Mouse (Mus musculus) megakaryocyte, embryonic 14.5 days (primary cell): ENCODE measurements at regions not wholly inside any gene's neighbourhood (a gene's known extent, or its start where the extent isn't known, plus 50 kb on each side); places are given as distances from the start of the nearest gene placed in this dataset.

ENCODE experiments used
- H3K27me3 ChIP-seq: replicated peaks from 2 replicates; pipeline ENCODE3; 2012; ENCODE audit warnings: inconsistent platforms
- H3K36me3 ChIP-seq: replicated peaks from 2 replicates; pipeline ENCODE3; 2012; ENCODE audit warnings: low read length, inconsistent platforms, mixed read lengths
- H3K4me1 ChIP-seq: 2 replicates; pipeline ENCODE4 v1.6.1; 2012; ENCODE audit warnings: inconsistent platforms
- H3K4me3 ChIP-seq: replicated peaks from 2 replicates; pipeline ENCODE3; 2012; ENCODE audit warnings: moderate library complexity, mild to moderate bottlenecking, inconsistent platforms
- H3K9me3 ChIP-seq: 2 replicates; pipeline ENCODE4 v1.6.1; 2012; ENCODE audit warnings: inconsistent platforms
- FLI1 ChIP-seq: IDR thresholded peaks from 2 replicates; pipeline ENCODE4 v1.6.1; 2012; ENCODE audit warnings: low read length, inconsistent platforms, mixed read lengths
- GATA1 ChIP-seq: IDR thresholded peaks from 3 replicates; pipeline ENCODE4 v1.6.1; 2012; ENCODE audit warnings: mixed read lengths, low read length, inconsistent platforms, borderline replicate concordance

DNA sequence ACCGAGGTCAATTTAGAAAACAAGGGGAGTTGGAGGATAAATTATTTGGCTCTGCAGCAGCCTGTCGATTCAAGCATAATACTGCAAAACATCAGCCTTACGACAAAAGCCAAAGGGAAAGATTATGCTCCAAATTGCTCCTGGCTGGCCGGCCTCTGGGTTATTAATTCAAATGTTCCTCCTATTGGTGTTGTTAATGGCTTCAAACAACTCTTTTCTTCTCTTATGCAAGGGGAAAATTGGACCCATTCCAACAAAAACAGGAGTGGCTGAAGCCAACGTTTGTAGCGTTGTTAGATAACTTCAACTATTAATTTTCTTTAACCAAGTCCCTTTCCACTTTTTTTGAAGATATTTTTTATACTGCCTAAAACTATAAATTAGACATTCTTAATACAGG lies 71.0 kb upstream of the Tab2 start:
- Histone ChIP-seq H3K27me3 (no peaks in the 10 kb centered on the region), H3K4me3 (no peak overlapping the region), H3K9me3 (no peaks in the 10 kb centered on the region), H3K36me3 (no peaks in the 10 kb centered on the region), H3K4me1 (peaks cover 61% of the 10 kb centered on the region)
- TF ChIP-seq FLI1, result no peak

DNA sequence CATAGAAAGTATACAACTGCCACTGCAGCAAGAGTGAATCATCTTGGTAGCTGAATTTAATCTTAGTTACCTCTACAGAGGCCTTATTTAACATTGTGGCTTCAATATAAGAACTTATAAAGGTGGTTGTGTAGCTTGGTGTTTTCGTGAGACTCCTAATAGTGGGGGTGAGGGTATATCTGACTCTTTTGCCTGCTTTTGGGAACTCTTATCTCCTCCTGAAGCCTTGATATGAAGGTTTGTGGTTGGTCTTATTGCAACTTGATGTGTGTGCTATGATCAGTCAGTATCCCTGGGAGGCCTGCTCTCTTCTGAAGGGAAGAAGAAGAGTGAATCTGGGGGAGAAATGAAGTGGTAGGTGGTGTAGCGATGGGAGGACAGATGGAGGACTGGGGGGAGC lies 67.7 kb upstream of the Tab2 start:
- H3K4me1 ChIP-seq, result peaks cover 67% of the 10 kb centered on the region
- no peaks in the 10 kb centered on the region for H3K36me3 ChIP-seq
- no peaks in the 10 kb centered on the region for H3K27me3 ChIP-seq
- H3K4me3 ChIP-seq, result no peak overlapping the region
- H3K9me3 ChIP-seq, result no peaks in the 10 kb centered on the region
- no peak for TF ChIP-seq FLI1
- no peak for TF ChIP-seq GATA1

DNA sequence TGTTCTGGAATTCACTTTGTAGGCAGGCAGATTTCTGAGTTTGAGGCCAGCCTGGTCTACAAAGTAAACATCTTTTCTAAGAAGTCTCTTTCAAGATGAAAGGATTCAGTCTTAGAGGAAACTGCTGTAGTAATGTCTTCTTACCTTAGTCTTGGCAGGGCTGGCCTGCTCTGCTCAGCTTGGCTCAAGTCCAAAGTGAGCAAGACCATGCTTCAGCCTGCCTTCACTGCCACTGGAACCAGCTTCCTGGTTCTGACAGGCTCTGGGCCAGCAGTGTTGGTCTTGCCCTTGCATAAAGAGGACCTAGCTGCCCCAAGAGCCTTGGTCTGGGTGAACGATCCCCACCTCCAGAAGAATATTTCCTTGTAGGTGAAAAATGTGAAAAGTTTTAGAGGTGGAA lies 65.9 kb upstream of the Tab2 start:
- no peaks in the 10 kb centered on the region for H3K36me3 ChIP-seq
- TF ChIP-seq GATA1 (no peak), FLI1 (no peak)

DNA sequence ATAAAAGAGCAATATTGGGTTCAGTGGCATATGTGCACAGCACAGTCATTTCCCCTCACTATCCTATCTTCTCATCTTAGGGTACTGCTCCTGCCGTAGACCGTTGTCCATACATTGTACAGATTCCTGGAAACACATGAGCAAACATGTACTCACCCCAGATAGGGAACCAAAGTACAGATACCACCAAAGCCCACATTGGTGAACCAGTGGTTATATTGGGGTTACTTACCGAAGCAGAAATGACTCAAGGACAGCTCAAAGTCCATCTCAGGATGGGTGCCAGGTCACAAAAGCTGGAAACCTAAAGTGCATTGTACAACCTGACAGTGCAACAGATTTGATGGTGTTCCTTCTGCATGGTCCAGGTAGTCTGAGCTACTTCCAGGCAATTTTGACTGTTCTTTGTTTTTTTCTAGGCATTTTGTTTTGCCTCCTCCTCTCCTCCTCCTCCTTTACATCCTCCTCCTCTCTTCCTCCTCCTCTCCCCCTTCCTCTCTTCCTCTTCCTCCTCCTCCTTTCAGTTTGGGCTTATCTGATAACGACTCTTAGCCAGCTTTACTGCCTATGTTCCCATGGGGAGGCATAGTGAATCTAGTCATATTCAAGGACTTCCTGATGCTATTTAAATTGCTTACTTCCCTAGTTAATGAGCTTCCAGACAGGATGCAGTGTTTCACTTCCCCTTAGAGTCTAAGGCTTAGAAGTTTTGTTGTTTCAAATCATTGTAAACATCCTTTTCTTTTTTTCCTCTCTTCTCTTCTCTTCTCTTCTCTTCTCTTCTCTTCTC lies 65.1 kb upstream of the Tab2 start:
- H3K36me3 ChIP-seq, result no peaks in the 10 kb centered on the region
- no peak for TF ChIP-seq FLI1
- no peak for TF ChIP-seq GATA1
- peaks cover 77% of the 10 kb centered on the region for H3K4me1 ChIP-seq
- H3K27me3 ChIP-seq, result no peaks in the 10 kb centered on the region
- no peaks in the 10 kb centered on the region for H3K9me3 ChIP-seq
- peak overlapping the region; percentile 44 for H3K4me3 ChIP-seq

More for the DNA sequence above, 65.9 kb upstream of the Tab2 start:
- H3K4me3 ChIP-seq, result no peak overlapping the region
- no peaks in the 10 kb centered on the region for H3K27me3 ChIP-seq
- no peaks in the 10 kb centered on the region for H3K9me3 ChIP-seq
- H3K4me1 ChIP-seq, result peaks cover 73% of the 10 kb centered on the region

DNA sequence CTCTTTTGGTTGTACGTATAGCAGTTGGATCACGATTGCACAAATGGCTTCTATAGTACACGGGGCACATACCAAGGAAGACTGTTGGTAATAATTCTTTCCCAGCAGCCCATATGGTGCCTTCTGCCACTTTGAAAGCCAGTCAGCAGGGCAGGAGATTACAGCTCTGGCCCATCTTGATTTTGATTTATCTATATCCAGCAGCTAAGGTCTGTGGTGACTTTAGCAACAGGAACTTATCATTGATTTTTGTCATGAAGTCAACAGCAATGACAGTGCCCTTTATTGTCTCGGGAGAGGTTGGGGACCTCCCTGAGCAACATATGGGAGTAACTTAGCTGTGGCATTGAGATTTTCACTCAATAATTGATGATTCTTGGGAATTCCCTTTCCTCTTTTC lies 64.1 kb upstream of the Tab2 start:
- Histone ChIP-seq H3K27me3 (no peaks in the 10 kb centered on the region), H3K9me3 (no peaks in the 10 kb centered on the region), H3K4me1 (peaks cover 79% of the 10 kb centered on the region), H3K36me3 (no peaks in the 10 kb centered on the region), H3K4me3 (no peak overlapping the region)
- TF ChIP-seq FLI1 (no peak), GATA1 (no peak)

DNA sequence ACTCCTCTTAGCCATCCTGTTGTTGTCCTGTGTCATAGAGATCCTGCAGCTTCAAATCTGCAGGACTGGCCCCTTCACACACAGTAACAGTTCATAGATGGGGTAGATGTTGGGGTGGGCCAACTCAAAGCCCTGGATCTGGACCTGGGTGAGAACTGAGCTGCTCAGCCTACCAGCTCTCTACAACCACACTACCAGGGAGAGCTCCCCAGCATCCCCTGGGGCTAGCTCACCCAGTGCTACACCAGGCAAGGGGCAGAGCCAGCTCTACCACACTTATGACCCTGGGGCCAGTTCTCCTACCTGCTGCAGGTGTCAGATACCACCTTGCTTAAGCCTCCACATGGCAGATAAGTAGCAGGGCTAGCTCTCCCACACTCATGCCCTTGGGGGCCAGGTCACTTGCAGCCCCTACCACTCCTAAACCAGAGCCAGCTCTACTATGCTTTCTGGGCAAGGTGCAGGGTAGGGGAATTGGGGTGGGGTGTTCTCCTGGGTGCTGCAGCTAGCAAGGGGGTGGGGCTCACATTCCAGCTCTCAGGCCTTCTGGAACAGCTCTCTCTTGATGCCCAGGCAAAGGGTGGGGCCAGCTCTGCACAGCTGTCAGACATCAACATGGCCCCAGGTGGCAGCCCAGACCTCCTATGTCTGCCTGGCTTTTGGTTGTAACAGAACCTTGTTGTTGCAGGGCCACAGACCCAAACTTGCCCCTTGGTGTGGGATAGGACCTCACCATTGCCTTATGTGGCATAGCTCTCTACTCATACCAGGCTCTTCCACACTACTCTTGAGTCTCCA lies 62.4 kb upstream of the Tab2 start:
- H3K4me1 ChIP-seq, result peaks cover 87% of the 10 kb centered on the region
- H3K36me3 ChIP-seq, result no peaks in the 10 kb centered on the region
- TF ChIP-seq FLI1 (no peak), GATA1 (no peak)
- H3K9me3 ChIP-seq, result no peaks in the 10 kb centered on the region
- no peaks in the 10 kb centered on the region for H3K27me3 ChIP-seq
- peak overlapping the region; percentile 44 for H3K4me3 ChIP-seq

DNA sequence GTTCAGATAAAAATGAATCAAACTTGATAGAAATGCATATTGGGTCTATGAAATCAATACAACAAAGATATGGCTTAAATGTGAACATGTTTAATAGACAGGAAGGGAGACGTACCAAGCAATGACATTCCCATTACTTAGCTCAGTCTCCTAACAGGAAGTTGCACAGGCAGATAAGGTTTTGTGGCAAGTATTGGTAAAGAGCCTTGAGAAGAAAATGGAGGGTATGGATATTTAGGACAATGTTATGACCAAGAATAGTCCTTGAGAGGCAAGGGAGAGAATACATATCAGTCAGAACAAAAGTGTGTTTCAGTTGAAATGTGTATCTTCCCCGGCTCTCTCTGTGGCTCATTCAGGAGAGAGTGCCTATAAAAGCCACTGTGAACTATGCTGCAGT lies 60.7 kb upstream of the Tab2 start:
- no peaks in the 10 kb centered on the region for H3K9me3 ChIP-seq
- H3K36me3 ChIP-seq, result no peaks in the 10 kb centered on the region
- no peaks in the 10 kb centered on the region for H3K27me3 ChIP-seq
- no peak overlapping the region for H3K4me3 ChIP-seq
- peak; percentile 86; the same call in 1 of the 3 replicates for TF ChIP-seq GATA1
- no peak for TF ChIP-seq FLI1
- H3K4me1 ChIP-seq, result peaks cover 91% of the 10 kb centered on the region

DNA sequence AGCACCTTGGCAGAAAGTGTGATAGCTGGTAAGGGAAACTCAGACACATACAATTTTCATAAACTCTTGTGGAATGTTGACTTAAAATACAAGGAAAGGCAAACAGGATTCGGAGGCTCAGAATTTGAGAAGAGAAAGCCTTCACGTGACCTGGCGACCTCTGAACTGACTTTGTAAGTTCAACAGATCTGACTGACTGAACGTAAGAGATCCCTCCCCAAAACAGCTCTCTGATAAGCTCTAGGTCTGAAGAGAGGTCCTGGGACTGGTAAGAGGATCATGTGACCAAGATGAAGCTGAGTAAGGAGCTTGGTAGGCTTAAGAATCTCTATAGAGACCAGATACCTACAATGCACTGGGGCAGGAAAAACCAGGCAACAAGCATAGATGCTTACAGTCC lies 55.7 kb upstream of the Tab2 start:
- Histone ChIP-seq H3K9me3 (no peaks in the 10 kb centered on the region), H3K27me3 (no peaks in the 10 kb centered on the region), H3K4me1 (peaks cover 87% of the 10 kb centered on the region), H3K4me3 (no peak overlapping the region), H3K36me3 (no peaks in the 10 kb centered on the region)
- no peak for TF ChIP-seq FLI1
- TF ChIP-seq GATA1, result no peak

DNA sequence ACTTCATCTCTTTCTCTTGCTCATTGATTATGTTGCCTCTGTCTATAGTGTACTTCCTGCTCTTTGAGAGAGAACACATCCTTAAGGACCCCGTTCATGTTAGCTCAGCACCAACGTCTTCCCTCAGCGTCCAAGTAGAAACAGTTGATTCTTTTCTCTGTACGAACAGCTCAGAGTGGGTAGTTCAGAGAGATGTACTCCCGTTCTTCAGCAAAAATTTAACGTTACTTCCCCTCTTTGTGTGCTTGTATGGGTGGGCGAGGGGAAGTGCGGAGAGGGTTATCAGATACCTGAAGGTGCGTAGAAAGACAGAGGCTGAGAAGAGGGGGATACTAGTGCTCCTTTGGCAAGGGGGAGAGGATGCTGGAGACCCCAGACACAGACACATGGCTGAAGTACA lies 55.1 kb upstream of the Tab2 start:
- TF ChIP-seq FLI1, result no peak
- TF ChIP-seq GATA1, result no peak
- Histone ChIP-seq H3K4me1 (peaks cover 81% of the 10 kb centered on the region), H3K36me3 (no peaks in the 10 kb centered on the region), H3K27me3 (no peaks in the 10 kb centered on the region), H3K9me3 (no peaks in the 10 kb centered on the region), H3K4me3 (no peak overlapping the region)

DNA sequence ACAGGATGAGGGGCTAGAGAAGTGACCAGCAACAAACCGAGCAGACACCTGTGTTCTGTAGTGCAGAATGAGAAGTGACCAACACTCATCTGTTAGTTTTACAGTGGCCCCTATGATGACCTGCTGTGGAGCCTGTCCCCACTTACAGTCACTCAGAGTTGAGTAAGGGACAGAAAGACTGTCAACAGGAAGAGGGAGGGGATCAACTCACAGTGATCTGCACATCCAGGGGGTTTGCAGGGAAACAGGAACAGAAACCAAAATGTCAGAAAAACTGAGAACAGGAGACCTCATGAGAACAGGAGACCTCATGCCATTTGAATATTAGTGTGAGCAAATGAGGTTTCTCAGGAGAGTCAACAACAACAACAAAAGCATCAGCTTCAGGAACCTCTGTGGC lies 53.8 kb upstream of the Tab2 start:
- peaks cover 2% of the 10 kb centered on the region for H3K27me3 ChIP-seq
- H3K4me1 ChIP-seq, result peaks cover 73% of the 10 kb centered on the region
- H3K4me3 ChIP-seq, result peak overlapping the region; percentile 23

More for the DNA sequence above, 53.8 kb upstream of the Tab2 start:
- Histone ChIP-seq H3K36me3 (no peaks in the 10 kb centered on the region), H3K9me3 (no peaks in the 10 kb centered on the region)
- TF ChIP-seq FLI1 (no peak), GATA1 (no peak)
